Mouse (Mus musculus): ENCODE results near the gene Strn3. TPM values are rescaled to one million over a fixed set of nuclear protein-coding genes. Genes with fewer than 3 reads are reported as not detected.

The Strn3 gene
- polyA plus RNA-seq, 1 experiment, result 15.7 TPM

DNA sequence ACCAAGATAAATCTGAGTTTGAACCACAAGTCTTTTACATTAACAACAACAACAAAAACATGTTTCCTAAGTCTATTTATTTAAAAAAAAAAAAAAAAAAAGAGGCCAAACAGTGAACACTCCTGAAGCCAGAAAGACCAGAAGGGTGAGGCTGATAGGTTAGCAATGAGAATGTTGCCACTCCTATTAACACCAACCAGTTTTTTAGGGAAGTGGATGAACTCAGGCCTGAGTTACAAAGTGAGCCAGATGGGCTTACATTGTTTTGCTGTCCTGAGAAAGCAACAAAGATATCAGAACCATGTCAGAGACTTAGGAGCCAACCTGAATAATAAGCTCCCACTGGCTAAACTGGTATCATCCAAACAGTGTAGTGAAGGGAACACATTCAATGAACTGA is 71.1 kb downstream of the Strn3 start:
- Histone ChIP-seq H3K27ac (ENCODE audit: insufficient read depth, low read depth, low read length) (no peak overlapping the region), H3K4me3 (ENCODE audit: insufficient read depth, low read depth, low read length) (no peak overlapping the region), H3K27me3 (replicated peaks; ENCODE audit: control insufficient read depth, insufficient read depth, low read length) (no peaks in the 10 kb centered on the region), H3K36me3 (ENCODE audit: control insufficient read depth, insufficient read depth, low read length) (peaks cover 3% of the 10 kb centered on the region; the same call in 1 of the 2 replicates), H3K4me1 (ENCODE audit: control insufficient read depth, insufficient read depth, low read length) (no peaks in the 10 kb centered on the region)
- DNase-seq, result no peak
- TF ChIP-seq POLR2A (IDR thresholded peaks at IDR 0.05; ENCODE audit: low read depth, low read length) (no peak), CTCF (conservative IDR thresholded peaks at IDR 0.05; ENCODE audit: insufficient read depth, insufficient read length, low read depth, low read length) (no peak)

DNA sequence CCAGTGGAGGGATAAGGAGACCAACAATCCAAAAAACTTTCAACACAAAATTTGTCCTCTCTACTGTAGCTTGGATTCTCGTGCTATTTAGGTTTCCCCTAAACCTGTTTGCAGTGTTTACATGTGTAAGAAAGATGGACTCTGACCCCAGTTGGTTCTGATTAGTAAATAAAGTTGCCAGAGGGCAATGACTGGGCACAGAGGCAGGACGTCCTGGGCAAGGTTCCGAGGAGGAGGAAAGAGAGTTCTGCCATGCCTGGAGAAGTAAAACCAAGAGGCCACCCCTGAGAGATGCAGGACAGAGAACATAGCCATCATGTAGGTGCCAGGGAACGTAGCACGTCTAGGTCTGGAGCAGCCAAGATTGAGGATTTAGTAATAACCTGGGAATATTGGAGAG is 79.3 kb downstream of the Strn3 start:
- Histone ChIP-seq H3K36me3 (ENCODE audit: control insufficient read depth, insufficient read depth, low read length) (peaks cover 11% of the 10 kb centered on the region), H3K27me3 (replicated peaks; ENCODE audit: control insufficient read depth, insufficient read depth, low read length) (no peaks in the 10 kb centered on the region), H3K4me1 (ENCODE audit: control insufficient read depth, insufficient read depth, low read length) (no peaks in the 10 kb centered on the region), H3K27ac (ENCODE audit: insufficient read depth, low read depth, low read length) (no peak overlapping the region), H3K4me3 (ENCODE audit: insufficient read depth, low read depth, low read length) (no peak overlapping the region)
- 64% methylated on average over 5 of the region's 5 CpGs for WGBS
- peak; percentile 69 for DNase-seq
- no peak for TF ChIP-seq POLR2A (IDR thresholded peaks at IDR 0.05; ENCODE audit: low read depth, low read length)
- TF ChIP-seq CTCF (conservative IDR thresholded peaks at IDR 0.05; ENCODE audit: insufficient read depth, insufficient read length, low read depth, low read length), result no peak

DNA sequence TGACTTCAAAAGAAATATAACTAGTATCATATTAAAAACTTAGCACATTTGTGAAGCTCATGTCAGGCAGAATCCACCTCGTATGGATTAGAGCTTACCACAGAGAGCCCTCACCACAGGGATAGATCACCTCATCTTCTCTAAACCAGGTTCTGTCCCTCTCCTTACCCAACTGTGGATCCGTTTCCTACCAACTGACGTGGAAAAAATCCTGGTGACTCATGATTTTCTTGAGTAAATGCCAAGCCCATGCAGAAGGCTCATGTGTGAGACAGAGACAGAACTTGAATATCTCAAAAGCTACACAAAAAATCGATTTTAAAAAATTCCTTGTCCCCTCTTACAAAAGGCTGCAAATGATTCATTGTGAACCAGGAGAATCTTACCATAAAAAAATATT is 85.6 kb downstream of the Strn3 start:
- no peak for DNase-seq
- WGBS, result 84% methylated on average over 4 of the region's 4 CpGs
- no peaks in the 10 kb centered on the region for H3K4me1 ChIP-seq (ENCODE audit: control insufficient read depth, insufficient read depth, low read length)

DNA sequence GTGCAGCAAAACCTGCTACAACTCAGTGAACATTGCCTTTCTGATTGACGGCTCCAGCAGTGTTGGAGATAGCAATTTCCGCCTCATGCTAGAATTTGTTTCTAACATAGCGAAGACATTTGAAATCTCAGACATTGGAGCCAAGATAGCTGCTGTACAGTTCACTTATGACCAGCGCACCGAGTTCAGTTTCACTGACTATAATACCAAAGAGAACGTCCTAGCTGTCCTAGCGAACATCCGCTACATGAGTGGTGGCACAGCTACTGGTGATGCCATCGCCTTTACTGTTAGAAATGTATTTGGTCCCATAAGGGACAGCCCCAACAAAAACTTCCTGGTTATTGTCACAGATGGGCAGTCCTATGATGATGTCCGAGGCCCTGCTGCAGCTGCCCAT is 88.4 kb downstream of the Strn3 start:
- H3K27ac ChIP-seq (ENCODE audit: insufficient read depth, low read depth, low read length), result no peak overlapping the region
- no peaks in the 10 kb centered on the region; the same call in 1 of the 2 replicates for H3K36me3 ChIP-seq (ENCODE audit: control insufficient read depth, insufficient read depth, low read length)
- DNase-seq, result no peak
- WGBS, result 99% methylated on average over 10 of the region's 10 CpGs
- H3K27me3 ChIP-seq (replicated peaks; ENCODE audit: control insufficient read depth, insufficient read depth, low read length), result no peaks in the 10 kb centered on the region; the same call in 1 of the 2 replicates
- H3K4me3 ChIP-seq (ENCODE audit: insufficient read depth, low read depth, low read length), result no peak overlapping the region
- TF ChIP-seq CTCF (conservative IDR thresholded peaks at IDR 0.05; ENCODE audit: insufficient read depth, insufficient read length, low read depth, low read length) (no peak), POLR2A (IDR thresholded peaks at IDR 0.05; ENCODE audit: low read depth, low read length) (no peak)
- H3K4me1 ChIP-seq (ENCODE audit: control insufficient read depth, insufficient read depth, low read length), result no peaks in the 10 kb centered on the region

More for the DNA sequence above, 85.6 kb downstream of the Strn3 start:
- TF ChIP-seq POLR2A (IDR thresholded peaks at IDR 0.05; ENCODE audit: low read depth, low read length) (no peak), CTCF (conservative IDR thresholded peaks at IDR 0.05; ENCODE audit: insufficient read depth, insufficient read length, low read depth, low read length) (no peak)
- no peak overlapping the region for H3K4me3 ChIP-seq (ENCODE audit: insufficient read depth, low read depth, low read length)
- H3K36me3 ChIP-seq (ENCODE audit: control insufficient read depth, insufficient read depth, low read length), result peaks cover 6% of the 10 kb centered on the region
- no peak overlapping the region for H3K27ac ChIP-seq (ENCODE audit: insufficient read depth, low read depth, low read length)
- H3K27me3 ChIP-seq (replicated peaks; ENCODE audit: control insufficient read depth, insufficient read depth, low read length), result no peaks in the 10 kb centered on the region; the same call in 1 of the 2 replicates

DNA sequence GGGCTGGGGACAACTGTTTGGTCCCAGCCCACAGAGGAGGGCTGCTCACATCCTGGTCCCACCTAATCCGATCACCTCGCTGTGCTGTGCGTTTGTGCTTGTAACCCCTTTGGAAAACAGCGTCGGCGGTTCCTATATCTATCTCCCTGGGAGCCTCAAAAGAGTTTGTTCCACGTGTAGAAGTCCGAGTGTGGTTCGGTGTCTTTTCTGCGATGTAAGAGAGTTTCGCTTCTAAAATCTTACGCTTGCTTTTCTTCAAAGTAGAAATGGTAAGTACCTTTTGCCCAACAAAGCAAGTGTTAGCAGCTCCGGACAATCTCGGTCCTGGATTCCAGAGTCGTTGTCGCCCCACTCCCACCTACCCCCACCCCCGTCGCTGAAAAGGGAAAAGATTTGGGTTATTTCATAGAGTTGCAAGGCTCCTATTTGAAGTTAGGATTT is 97.6 kb downstream of the Strn3 start:
- no peak for DNase-seq
- H3K4me3 ChIP-seq (ENCODE audit: insufficient read depth, low read depth, low read length), result peak overlapping the region; percentile 54
- H3K4me1 ChIP-seq (ENCODE audit: control insufficient read depth, insufficient read depth, low read length), result no peaks in the 10 kb centered on the region
- H3K36me3 ChIP-seq (ENCODE audit: control insufficient read depth, insufficient read depth, low read length), result no peaks in the 10 kb centered on the region
- TF ChIP-seq CTCF (conservative IDR thresholded peaks at IDR 0.05; ENCODE audit: insufficient read depth, insufficient read length, low read depth, low read length) (no peak), POLR2A (IDR thresholded peaks at IDR 0.05; ENCODE audit: low read depth, low read length) (no peak)
- H3K27ac ChIP-seq (ENCODE audit: insufficient read depth, low read depth, low read length), result no peak overlapping the region
- 2% methylated on average over 18 of the region's 18 CpGs for WGBS
- H3K27me3 ChIP-seq (replicated peaks; ENCODE audit: control insufficient read depth, insufficient read depth, low read length), result 0 out of 2 replicates have a peak, but pooled peaks cover 1% of the 10 kb centered on the region

DNA sequence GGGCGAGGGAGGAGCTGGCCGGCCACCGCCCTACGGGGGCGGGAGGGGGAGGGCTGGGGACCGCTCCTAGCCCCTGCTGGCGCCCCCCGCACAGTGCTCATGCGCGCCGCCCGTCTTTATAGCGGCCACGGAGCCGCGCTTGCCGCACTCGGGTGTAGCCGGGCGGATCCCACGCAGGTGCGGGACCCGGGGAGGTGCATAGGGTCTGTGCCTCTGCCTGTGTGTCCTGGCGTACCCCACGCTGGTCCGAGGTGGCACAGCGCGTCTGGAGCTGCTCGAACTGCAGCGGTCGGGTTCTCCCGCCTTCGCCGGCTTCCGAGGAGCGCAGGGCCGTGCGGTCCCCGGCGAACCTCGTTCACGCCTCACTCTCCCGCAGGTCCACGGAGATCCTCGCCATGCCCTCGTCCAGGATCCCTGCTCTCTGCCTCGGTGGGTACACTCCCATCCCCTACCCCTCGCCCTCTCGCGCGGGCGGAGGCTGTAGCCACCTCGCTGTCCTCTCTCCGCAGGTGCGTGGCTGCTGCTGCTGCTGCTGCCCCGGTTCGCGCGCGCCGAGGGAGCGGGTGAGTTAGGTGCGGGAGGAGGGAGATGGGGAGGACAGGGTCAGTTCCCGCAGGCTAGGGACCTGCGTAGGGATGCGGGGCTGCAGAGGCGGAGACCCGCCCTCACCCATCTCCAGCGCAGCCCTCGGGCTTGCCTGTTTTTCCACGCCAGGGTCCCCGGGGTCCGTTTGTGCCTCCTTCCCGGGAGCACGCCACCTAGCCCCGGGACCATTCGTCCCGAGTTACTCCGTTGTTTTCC is 98.3 kb downstream of the Strn3 start, which contains the start of gene Coch:
Gene Coch (plus strand): TSS at position 113 of the 801 bp plus-strand sequence.
- no peaks in the 10 kb centered on the region for H3K36me3 ChIP-seq (ENCODE audit: control insufficient read depth, insufficient read depth, low read length)
- no peaks in the 10 kb centered on the region for H3K4me1 ChIP-seq (ENCODE audit: control insufficient read depth, insufficient read depth, low read length)
- peak within 1 kb of the TSS; percentile 54 for H3K4me3 ChIP-seq (ENCODE audit: insufficient read depth, low read depth, low read length)
- no peak for DNase-seq
- no peak within 1 kb of the TSS for H3K27ac ChIP-seq (ENCODE audit: insufficient read depth, low read depth, low read length)
- 0 out of 2 replicates have a peak, but pooled peaks cover 1% of the 10 kb centered on the region for H3K27me3 ChIP-seq (replicated peaks; ENCODE audit: control insufficient read depth, insufficient read depth, low read length)
- TF ChIP-seq CTCF (conservative IDR thresholded peaks at IDR 0.05; ENCODE audit: insufficient read depth, insufficient read length, low read depth, low read length) (no peak), POLR2A (IDR thresholded peaks at IDR 0.05; ENCODE audit: low read depth, low read length) (no peak)
- under 1% methylated on average over 78 of the region's 79 CpGs for WGBS

DNA sequence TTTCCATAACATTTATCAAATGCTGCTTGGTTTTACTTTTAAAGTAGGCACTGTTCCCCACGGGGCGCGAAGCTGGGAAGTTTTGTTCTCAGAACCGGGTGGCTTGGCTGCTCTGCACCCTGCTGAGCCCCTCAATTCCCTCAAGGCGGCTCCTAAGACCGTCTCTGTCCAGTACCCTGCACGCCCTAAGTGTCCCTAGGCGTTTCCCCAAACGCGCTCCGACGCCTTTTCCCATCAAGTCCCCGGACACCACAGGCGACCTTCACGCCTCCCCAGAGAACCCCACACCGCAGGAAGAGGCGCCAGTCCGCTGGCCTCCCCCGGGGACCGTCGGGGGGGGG is 98.8 kb downstream of the Strn3 start:
- WGBS, result 4% methylated on average over 20 of the region's 21 CpGs
- TF ChIP-seq CTCF (conservative IDR thresholded peaks at IDR 0.05; ENCODE audit: insufficient read depth, insufficient read length, low read depth, low read length) (no peak), POLR2A (IDR thresholded peaks at IDR 0.05; ENCODE audit: low read depth, low read length) (no peak)
- Histone ChIP-seq H3K27ac (ENCODE audit: insufficient read depth, low read depth, low read length) (no peak overlapping the region), H3K4me3 (ENCODE audit: insufficient read depth, low read depth, low read length) (peak overlapping the region; percentile 54; the same call in 1 of the 2 replicates), H3K4me1 (ENCODE audit: control insufficient read depth, insufficient read depth, low read length) (no peaks in the 10 kb centered on the region), H3K36me3 (ENCODE audit: control insufficient read depth, insufficient read depth, low read length) (no peaks in the 10 kb centered on the region), H3K27me3 (replicated peaks; ENCODE audit: control insufficient read depth, insufficient read depth, low read length) (peaks cover 1% of the 10 kb centered on the region; the same call in 1 of the 2 replicates)
- no peak for DNase-seq

All from kidney, adult 2 months (tissue).